Mouse (Mus musculus) splenic B cell, adult 2 months (primary cell): Measurements from ENCODE around the gene Snx15.
A peak's percentile ranks its signal among the peaks of the same experiment; 100 is the strongest.
"Not testable (repeated sequence)": the region's sequence is repeated elsewhere in the genome, so short reads cannot be mapped to it uniquely, and the experiment has no call there.

Source experiments
- DNase-seq: peaks from one replicate; pipeline ENCODE4 v3.0.0-alpha.2; 2011; ENCODE audit warnings: low read depth, low spot score
- H3K27me3 ChIP-seq: 2 replicates; pipeline ENCODE4 v1.6.1; 2012; ENCODE audit warnings: mild to moderate bottlenecking, low read length, moderate library complexity, mixed read lengths; ENCODE audit not compliant: control insufficient read depth, poor library complexity, insufficient read depth, severe bottlenecking
- H3K36me3 ChIP-seq: 2 replicates; pipeline ENCODE4 v1.6.1; 2012; ENCODE audit warnings: mild to moderate bottlenecking, low read length, moderate library complexity, mixed read lengths; ENCODE audit not compliant: control insufficient read depth, poor library complexity, insufficient read depth, severe bottlenecking

Snx15 gene

DNA sequence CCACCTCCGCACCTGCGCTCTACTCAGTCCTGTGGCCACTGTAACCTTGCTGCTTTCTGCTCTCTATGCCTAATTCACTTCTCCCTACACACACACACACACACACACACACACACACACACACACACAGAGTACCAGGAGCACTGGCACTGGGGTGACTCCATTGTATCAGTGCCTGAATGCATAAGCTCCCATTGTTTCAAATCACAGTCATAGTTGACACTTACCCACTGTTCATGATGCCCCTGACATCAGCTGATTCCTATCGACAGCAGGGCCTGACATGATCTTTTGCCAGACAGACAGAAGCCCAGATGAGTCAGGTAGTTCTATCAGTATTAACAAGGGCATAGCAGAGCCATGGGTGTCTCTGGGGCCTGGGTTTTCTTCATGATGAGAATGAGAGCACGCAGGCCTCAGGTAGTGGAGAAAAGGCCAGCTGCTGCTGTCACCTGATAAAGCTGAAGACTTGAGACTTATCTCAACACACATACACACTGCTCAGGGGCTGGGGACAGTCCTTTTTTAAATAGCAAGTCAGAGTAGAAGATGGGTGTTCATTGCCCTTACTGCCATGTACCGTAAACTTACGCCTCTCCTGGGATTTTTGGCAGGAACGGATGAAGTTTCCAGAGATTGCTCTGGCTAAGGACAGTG, 4.2 kb upstream of the Snx15 start:
- H3K27me3 ChIP-seq, result no peaks in the 10 kb centered on the region
- DNase-seq, result no peak
- no peaks in the 10 kb centered on the region; the same call in 1 of the 2 replicates for H3K36me3 ChIP-seq

DNA sequence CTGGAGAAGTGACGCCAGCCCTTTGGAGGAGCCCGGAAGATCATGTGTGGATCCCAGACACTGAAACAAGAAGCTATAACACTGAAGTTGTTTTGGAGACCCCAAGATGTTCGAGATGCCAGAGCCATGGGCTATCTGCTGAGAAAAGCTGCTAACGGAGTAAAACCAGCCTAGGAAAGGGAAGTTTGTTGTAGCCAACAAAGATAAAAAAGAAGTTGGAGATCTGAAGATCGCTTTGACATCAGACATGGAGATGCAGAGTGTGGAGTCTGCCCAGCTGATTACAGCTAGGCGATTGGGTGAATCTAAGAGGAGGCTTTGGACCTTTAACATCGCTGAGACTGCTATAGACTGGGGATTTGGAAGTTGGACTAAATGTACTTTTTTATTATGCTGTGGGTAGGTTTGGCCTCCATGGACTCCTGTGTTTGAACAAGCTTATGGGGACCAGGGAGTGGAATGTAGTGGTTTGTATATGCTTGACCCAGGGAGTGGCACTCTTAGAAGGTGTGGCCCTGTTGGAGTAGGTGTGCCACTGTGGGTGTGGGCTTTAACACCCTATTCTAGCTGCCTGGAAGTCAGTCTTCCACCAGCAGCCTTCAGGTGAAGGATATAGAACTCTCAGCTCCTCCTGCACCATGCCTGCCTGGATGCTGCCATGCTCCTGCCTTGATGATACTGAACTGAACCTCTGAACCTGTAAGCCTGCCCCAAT, 2.5 kb upstream of the Snx15 start:
- H3K36me3 ChIP-seq, DNase-seq, H3K27me3 ChIP-seq: not testable (repeated sequence)

DNA sequence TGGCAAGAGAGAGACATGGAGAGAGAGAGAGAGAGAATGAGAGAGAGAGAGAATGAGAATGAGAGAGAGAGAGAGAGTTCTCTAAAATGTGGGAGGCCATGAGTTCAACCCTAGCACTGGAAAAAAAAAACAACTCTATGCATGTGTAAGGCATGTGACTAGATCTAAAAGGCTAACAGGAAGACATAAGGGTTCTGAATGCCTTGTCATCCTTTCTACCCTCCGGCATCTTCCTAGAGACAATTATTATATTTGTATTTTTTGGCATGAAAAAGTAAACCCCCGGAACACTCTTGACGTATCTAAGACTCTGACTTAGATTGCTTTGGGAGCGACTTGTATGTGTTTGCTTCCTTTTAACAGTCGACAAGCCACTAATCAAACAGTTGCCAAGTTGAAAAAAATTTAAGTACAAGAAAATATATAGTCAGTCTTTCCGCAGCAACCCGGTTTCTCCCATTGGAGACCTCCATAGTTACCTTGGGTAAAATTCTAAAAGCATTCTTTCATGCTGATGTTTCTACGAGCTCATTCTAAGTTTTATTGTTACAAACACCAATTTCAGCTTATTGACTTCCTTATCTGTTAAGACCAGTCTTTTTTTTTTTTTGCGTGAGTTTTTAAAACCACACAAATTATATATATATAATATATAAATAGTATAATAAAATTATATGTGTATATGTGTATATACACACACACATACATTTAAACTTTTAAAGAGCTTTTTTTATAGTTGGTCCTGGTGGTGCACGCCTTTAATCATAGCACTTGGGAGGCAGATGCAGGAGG, 1.1 kb downstream of the Snx15 start:
- DNase-seq, result no peak
- no peaks in the 10 kb centered on the region for H3K27me3 ChIP-seq
- H3K36me3 ChIP-seq, result no peaks in the 10 kb centered on the region

DNA sequence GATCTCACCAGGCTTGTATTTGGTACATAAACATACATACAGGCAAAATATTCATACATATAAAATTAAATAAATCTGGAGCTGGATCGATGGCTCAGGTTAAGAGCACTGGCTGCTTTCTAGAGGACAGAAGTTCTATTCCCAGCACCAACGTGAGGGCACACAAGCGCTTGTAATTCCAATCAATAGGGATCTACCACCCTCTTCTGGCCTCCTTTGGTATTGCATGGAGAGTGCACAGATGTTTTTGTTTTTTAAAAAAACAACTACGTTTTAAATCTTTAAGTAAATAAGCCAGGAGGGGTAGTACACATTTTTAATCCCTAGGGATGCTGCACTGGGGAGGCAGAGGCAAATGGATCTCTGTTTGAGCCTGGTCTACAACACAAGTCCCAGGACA, 1.8 kb downstream of the Snx15 start:
- H3K36me3 ChIP-seq, result no peaks in the 10 kb centered on the region
- peak; percentile 85 for DNase-seq
- no peaks in the 10 kb centered on the region for H3K27me3 ChIP-seq

DNA sequence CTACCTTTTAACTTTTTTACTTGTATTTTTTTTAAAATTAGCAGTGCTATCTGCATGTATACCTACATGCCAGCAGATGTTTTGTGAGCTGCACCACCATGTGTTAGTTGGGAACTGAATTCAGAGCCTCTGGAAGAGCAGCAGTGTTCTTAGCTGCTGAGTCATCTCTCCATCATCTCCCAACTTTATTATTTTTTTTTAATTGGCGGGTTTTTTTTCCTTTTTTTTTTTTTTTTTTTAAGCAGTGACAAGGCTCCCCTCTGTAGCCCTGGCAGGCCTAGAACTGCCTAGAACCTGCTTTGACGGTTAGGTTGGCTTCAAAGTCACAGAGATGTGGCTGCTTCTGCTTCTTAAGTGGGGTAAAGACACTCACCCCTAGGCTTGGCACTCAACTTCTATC, 3.2 kb downstream of the Snx15 start:
- DNase-seq, result no peak
- no peaks in the 10 kb centered on the region for H3K27me3 ChIP-seq
- H3K36me3 ChIP-seq, result no peaks in the 10 kb centered on the region

DNA sequence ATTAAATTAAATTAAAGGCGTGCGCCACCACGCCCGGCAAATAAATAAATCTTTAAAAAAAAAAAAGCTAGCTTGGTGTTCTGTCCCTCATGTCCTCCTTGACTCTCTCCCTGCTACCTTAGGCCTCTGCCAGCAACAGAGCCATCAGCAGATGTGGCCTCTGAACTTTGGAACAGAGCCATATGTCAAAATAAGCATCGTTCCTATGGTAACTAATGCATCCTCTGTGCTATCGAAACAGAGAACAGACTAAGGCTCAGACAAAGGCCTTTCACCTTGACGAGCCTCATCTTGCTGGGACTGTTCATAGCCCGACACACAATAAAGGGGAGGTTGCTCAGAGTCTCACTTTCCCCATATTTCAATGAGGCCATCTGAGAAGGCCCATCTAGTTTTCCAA, 4.8 kb downstream of the Snx15 start:
- Histone ChIP-seq H3K27me3 (no peaks in the 10 kb centered on the region), H3K36me3 (no peaks in the 10 kb centered on the region)
- DNase-seq, result no peak

DNA sequence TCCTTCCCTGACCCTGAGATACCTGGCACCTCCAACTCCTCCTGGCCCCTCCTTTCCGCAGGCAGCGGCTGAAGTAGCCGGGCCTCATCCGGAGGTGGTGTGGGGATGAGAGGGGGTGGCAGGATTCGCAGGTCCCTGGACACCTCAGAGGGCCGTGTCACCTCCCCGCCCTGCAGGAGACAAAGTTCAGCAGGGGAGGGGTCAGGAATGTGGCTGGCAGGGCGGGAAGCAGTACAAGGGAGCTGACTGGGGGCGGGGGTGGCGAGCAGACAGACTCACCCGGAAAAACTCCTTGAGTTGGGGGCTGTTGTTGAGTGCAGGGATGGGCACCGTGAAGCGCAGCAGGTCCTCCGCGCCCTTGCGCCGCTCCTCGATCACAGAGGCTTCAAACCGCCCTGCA, 6.3 kb downstream of the Snx15 start:
- H3K27me3 ChIP-seq, result no peaks in the 10 kb centered on the region
- no peak for DNase-seq
- no peaks in the 10 kb centered on the region for H3K36me3 ChIP-seq

DNA sequence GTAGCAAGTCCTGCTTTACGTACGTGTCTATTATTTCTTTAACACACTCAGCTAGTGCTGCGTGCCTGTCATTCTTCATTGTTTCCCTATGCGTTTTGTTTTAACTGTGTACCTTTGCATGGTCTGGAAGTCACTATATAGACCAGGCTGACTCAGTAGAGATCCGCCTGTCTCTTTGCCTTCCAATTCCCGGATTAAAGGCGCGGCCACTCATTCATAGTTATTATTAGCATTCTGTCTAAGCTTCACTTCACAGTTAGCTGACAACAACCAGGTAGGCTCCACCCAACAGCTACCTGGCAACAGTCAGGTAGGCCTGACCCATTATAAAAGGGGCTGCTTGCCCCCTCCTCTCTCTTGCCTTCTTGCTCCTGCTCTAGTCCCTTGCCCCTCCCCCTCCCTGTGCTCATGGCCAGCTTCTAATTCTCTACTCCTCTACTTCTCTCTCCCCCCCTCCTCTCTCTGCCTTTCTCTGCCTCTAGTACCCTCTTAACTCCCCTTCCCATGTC, 9.4 kb downstream of the Snx15 start:
- Histone ChIP-seq H3K27me3 (no peaks in the 10 kb centered on the region), H3K36me3 (no peaks in the 10 kb centered on the region; the same call in 1 of the 2 replicates)
- no peak for DNase-seq

DNA sequence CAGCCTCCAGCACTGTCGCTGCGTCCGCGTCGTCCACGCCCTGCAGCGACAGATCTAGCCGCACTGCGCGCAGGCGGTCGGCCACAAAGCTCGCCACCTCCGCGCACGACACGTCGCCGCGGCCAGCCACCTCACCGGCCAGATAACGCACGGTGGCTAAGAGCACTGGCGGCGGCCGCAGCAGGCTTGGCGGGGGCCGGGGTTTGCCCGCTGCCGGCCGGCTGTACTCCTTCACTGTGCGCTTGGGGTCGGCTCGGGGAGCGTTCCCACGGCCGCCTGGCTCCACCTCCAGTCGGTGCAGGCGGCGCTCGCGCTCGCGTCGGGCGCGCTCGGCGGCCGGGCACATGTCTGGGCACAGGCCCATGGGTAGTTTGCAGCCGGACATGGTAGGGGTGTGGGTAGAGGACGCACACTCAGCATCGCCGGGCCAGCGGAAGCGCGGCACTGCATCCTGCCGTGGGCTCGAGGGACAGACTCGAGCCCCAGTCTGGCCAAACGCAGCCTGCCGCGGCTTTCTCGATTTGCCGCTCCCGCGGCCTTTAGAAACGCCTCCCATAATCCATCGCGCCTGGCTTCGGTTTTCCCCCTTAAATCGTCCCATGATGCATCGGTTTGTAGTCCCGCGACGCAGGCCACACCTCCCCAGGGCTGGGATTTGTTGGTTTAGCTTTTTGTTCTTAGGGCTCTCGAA, 10.0 kb downstream of the Snx15 start, which contains the start of gene Sac3d1:
Gene Sac3d1 (minus strand): TSS at position 665 of the 691 bp plus-strand sequence.
- peak; percentile 90 for DNase-seq
- no peaks in the 10 kb centered on the region for H3K27me3 ChIP-seq
- H3K36me3 ChIP-seq, result no peaks in the 10 kb centered on the region; the same call in 1 of the 2 replicates

DNA sequence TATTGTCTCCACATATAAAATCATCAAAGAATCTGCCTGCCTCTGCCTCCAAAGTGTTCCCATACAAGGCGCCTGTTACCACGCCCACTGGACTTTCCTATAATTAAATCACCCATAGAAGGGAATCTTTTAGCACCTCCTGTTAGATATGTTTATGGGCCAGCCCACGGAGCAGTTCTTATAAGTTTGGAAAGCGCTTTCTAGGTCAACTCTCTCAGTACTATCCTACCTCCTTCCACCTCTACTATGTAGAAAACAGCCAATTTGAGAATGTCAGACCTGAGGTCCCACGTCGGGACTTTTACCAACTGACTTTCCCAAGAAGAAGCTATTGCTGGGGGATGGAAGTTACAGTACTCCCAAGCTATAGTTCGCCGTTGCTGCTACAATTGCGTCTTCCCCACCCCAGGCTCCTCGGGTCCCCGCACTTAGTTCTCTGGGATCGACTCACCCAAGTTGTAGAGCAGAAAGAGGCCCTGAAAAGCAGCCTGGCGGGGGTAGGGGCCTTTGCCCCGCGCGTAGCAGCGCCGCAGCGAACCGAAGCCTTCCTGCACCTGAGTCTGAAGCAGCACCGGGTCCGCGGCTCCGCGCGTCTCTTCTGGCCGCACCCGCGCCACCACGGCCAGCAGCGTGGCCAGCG, 10.6 kb downstream of the Snx15 start:
- no peak for DNase-seq
- Histone ChIP-seq H3K27me3 (no peaks in the 10 kb centered on the region), H3K36me3 (no peaks in the 10 kb centered on the region; the same call in 1 of the 2 replicates)

DNA sequence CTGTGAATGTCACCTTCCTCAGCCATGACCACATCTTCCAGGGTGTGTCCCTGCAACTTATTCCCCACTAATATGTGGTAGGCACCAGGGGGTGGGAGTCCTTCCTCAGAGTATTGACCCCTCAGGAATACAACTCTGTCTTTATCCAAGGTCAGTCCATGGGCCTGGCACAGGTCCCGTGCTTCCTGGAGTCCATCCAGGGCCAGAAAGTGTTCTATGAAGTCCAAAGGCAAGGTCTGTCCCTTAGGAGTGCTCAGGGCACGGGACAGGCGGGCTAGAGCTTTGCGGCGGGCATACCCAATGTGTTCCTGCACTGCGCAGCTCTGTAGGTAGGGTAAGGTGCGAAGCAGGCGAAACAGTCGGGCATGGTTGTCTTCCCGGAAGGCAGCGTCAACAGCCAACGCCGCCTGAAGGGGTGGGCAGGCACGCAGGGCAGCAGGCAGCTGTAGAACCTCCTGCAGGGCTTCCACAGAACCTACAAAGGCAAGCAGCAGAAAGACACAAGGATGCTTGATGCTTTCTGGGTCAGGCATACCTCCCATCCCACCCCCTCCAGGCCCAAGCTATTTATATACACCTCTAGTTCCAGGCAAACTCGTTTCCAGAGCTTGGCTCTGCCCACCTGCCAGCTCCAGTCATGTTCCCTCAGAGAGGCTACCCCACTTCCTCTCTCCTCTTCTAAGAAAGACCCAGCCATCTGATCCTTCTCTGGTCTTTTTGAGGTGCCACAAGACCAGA, 11.8 kb downstream of the Snx15 start:
- H3K36me3 ChIP-seq, result no peaks in the 10 kb centered on the region; the same call in 1 of the 2 replicates
- no peak for DNase-seq
- no peaks in the 10 kb centered on the region for H3K27me3 ChIP-seq

DNA sequence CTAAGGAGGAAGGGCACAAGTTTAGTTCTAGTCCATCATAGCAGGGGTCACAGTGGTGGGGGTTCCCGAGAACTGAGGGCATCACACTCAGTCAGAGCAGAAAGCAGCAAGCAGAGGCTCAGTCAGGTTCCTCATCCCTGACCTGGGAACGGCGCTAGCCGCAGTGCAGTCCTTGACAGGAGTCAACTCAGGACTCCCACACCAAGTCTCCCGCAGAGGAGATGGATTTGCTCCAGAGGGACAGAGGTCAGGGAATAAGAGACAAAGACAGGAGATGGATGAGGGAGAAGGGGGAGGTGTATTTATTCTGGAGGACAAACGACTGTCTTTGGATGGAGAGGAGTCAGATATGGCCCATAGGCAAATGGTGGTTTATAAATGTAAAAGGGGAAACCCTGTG, 15.0 kb downstream of the Snx15 start:
- DNase-seq, result no peak
- Histone ChIP-seq H3K36me3 (no peaks in the 10 kb centered on the region; the same call in 1 of the 2 replicates), H3K27me3 (no peaks in the 10 kb centered on the region)

DNA sequence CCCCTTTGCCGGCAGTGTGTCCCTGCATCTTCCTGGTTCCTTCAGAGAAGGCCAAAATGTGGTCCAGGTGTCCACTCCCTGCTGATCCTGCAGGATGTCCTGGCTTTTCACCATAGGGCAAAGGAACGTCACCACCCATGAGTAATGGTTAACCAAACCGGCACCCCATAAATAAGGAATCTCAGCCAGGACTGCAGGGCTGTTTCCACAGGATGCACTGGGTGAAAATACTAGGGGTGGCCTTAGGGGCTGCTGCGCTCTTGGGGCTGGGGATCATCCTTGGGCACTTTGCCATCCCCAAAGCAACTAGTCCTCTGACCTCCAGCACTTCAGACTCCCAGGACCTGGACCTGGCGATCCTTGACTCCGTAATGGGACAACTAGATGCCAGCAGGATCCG, 22.5 kb downstream of the Snx15 start, which contains the start of gene Naaladl1:
Gene Naaladl1 (plus strand): TSS at position 197 of the 400 bp plus-strand sequence.
- H3K27me3 ChIP-seq, result no peaks in the 10 kb centered on the region
- H3K36me3 ChIP-seq, result no peaks in the 10 kb centered on the region
- no peak for DNase-seq
